Comparison of ENCODE assay signal across 17 mouse cellular contexts in genomic region chr8:78574207-78574606, GRCm38 (mm10).
"Had no signal": no experiment of that assay in that cellular context is flagged by ENCODE, and none has a peak within 500 bp of the region (broad histone marks: within the 10 kb centered on the region; RNA-seq: fewer than 3 reads in every experiment).

No protein-coding gene starts in this region.

- DNase-seq: kidney, adult 18-20 months; kidney, adult 9 months; layer of hippocampus, adult 9-11 months; liver; lung, adult 18-20 months; lung, postnatal 10 days; lung, postnatal 36 days; thymus, postnatal 25 days had no signal

- H3K4me1 ChIP-seq: intestine, embryonic 15.5 days; liver, embryonic 12.5 days; liver, embryonic 15.5 days; lung, embryonic 15.5 days had no signal

- H3K27ac ChIP-seq: intestine, embryonic 15.5 days; layer of hippocampus, adult 2 months; limb, embryonic 10.5 days; limb, embryonic 13.5 days; liver, embryonic 12.5 days; liver, embryonic 15.5 days; lung, embryonic 15.5 days; midbrain, embryonic 12.5 days had no signal

- H3K36me3 ChIP-seq: intestine, embryonic 15.5 days; limb, embryonic 10.5 days; limb, embryonic 13.5 days; liver, embryonic 12.5 days; liver, embryonic 15.5 days; lung, embryonic 15.5 days; midbrain, embryonic 12.5 days had no signal

- H3K4me2 ChIP-seq: intestine, embryonic 15.5 days; limb, embryonic 13.5 days; liver, embryonic 12.5 days; liver, embryonic 15.5 days; lung, embryonic 15.5 days; midbrain, embryonic 12.5 days had no signal

- H3K4me3 ChIP-seq: intestine, embryonic 15.5 days; layer of hippocampus, adult 2 months; limb, embryonic 10.5 days; limb, embryonic 13.5 days; liver, embryonic 12.5 days; liver, embryonic 15.5 days; lung, embryonic 15.5 days; megakaryocyte, embryonic 14.5 days; midbrain, embryonic 12.5 days had no signal

- H3K9ac ChIP-seq: intestine, embryonic 15.5 days; limb, embryonic 13.5 days; liver, embryonic 12.5 days; liver, embryonic 15.5 days; lung, embryonic 15.5 days; midbrain, embryonic 12.5 days had no signal

- ATAC-seq: intestine, embryonic 15.5 days; liver, embryonic 12.5 days had no signal

- H3K9me3 ChIP-seq: intestine, embryonic 15.5 days; limb, embryonic 10.5 days; limb, embryonic 13.5 days; liver, embryonic 12.5 days; liver, embryonic 15.5 days; lung, embryonic 15.5 days; megakaryocyte, embryonic 14.5 days; midbrain, embryonic 12.5 days had no signal

- H3K27me3 ChIP-seq: intestine, embryonic 15.5 days; limb, embryonic 13.5 days; liver, embryonic 12.5 days; liver, embryonic 15.5 days; lung, embryonic 15.5 days; megakaryocyte, embryonic 14.5 days; midbrain, embryonic 12.5 days had no signal
